Mouse (Mus musculus) myocyte (in vitro differentiated cells): ENCODE measurements at regions not wholly inside any gene's neighbourhood (a gene's known extent, or its start where the extent isn't known, plus 50 kb on each side); places are given as distances from the start of the nearest gene placed in this dataset.

Experiments used
- H3K27me3 ChIP-seq: one replicate; pipeline ENCODE4 v1.6.1; 2011; ENCODE audit not compliant: control insufficient read depth, insufficient read depth, insufficient read length
- H3K36me3 ChIP-seq: one replicate; pipeline ENCODE4 v1.6.1; 2011; ENCODE audit not compliant: control insufficient read depth, insufficient read depth
- H3K4me2 ChIP-seq: one replicate; pipeline ENCODE4 v1.6.1; 2011; ENCODE audit warnings: low read depth, control low read depth
- H3K4me3 ChIP-seq: one replicate; pipeline ENCODE4 v1.5.1; 2011; ENCODE audit warnings: mild to moderate bottlenecking, control low read depth, moderate library complexity
- H3K79me2 ChIP-seq: one replicate; pipeline ENCODE4 v1.6.1; 2011; ENCODE audit not compliant: control insufficient read depth, insufficient read depth
- H3ac ChIP-seq: one replicate; pipeline ENCODE4 v1.6.1; 2011; ENCODE audit not compliant: control insufficient read depth, insufficient read length
- CEBPB ChIP-seq: IDR thresholded peaks from 2 replicates; pipeline ENCODE4 v1.6.1; 2011; ENCODE audit warnings: mild to moderate bottlenecking, moderate library complexity; ENCODE audit not compliant: poor library complexity, insufficient read depth, severe bottlenecking
- E2F4 ChIP-seq: IDR thresholded peaks from one replicate; pipeline ENCODE4 v1.6.1; 2011; ENCODE audit warnings: mild to moderate bottlenecking, control low read depth, moderate library complexity; ENCODE audit not compliant: insufficient read depth
- MAX ChIP-seq: IDR thresholded peaks from one replicate; pipeline ENCODE4 v1.6.1; 2011; ENCODE audit warnings: low read depth, mild to moderate bottlenecking, control low read depth
- MYOD1 ChIP-seq, 3 experiments: IDR thresholded peaks; one replicate each; pipeline ENCODE4 v1.6.1; 2011; ENCODE audit warnings: control low read depth in 2 of 3, low read depth in 2 of 3, mild to moderate bottlenecking in 2 of 3, moderate library complexity in 1 of 3; ENCODE audit not compliant: insufficient read length in 2 of 3, control insufficient read depth in 1 of 3
- MYOG ChIP-seq, 3 experiments: IDR thresholded peaks; one replicate each; pipeline ENCODE4 v1.6.1; 2011; ENCODE audit warnings: control low read depth in 2 of 3, low read depth in 2 of 3, mild to moderate bottlenecking in 2 of 3; ENCODE audit not compliant: insufficient read length in 2 of 3, control insufficient read depth in 1 of 3, insufficient read depth in 1 of 3
- POLR2A ChIP-seq: IDR thresholded peaks from one replicate; pipeline ENCODE4 v1.6.1; 2011; ENCODE audit warnings: low read depth, mild to moderate bottlenecking, control low read depth, moderate library complexity; ENCODE audit not compliant: insufficient read length
- POLR2AphosphoS2 ChIP-seq: IDR thresholded peaks from one replicate; pipeline ENCODE4 v1.6.1; 2011; ENCODE audit warnings: low read depth, control low read depth; ENCODE audit not compliant: insufficient read length
- REST ChIP-seq: IDR thresholded peaks from one replicate; pipeline ENCODE4 v1.6.1; 2011; ENCODE audit warnings: mild to moderate bottlenecking, control low read depth, moderate library complexity; ENCODE audit not compliant: insufficient read depth, insufficient read length
- SRF ChIP-seq: IDR thresholded peaks from one replicate; pipeline ENCODE4 v1.6.1; 2011; ENCODE audit warnings: low read depth; ENCODE audit not compliant: control insufficient read depth, insufficient read length
- TCF12 ChIP-seq: IDR thresholded peaks from one replicate; pipeline ENCODE4 v1.6.1; 2011; ENCODE audit warnings: mild to moderate bottlenecking, control low read depth; ENCODE audit not compliant: poor library complexity, insufficient read depth, severe bottlenecking
- TCF3 ChIP-seq: IDR thresholded peaks from one replicate; pipeline ENCODE4 v1.6.1; 2011; ENCODE audit warnings: low read depth, control low read depth; ENCODE audit not compliant: insufficient read length
- USF1 ChIP-seq: IDR thresholded peaks from one replicate; pipeline ENCODE4 v1.6.1; 2011; ENCODE audit warnings: low read depth, mild to moderate bottlenecking, control low read depth, moderate library complexity

- H3ac ChIP-seq: no peak overlapping the region
- H3K79me2 ChIP-seq: no peaks in the 10 kb centered on the region
- no peaks in the 10 kb centered on the region for H3K36me3 ChIP-seq
- H3K4me2 ChIP-seq: no peak overlapping the region
- H3K4me3 ChIP-seq: no peak overlapping the region
- no peaks in the 10 kb centered on the region for H3K27me3 ChIP-seq
- TF ChIP-seq TCF12 (no peak), USF1 (no peak)
These were observed 81.8 kb downstream of the Cdca7 start for GRCm38 (mm10) chr2:72557565-72558260.

- Histone ChIP-seq H3K79me2 (no peaks in the 10 kb centered on the region), H3K4me2 (no peak overlapping the region), H3ac (no peak overlapping the region), H3K4me3 (no peak overlapping the region), H3K36me3 (no peaks in the 10 kb centered on the region), H3K27me3 (peaks cover 9% of the 10 kb centered on the region)
- TF ChIP-seq TCF3 (no peak), CEBPB (no peak), MYOD1 (IDR thresholded peaks at IDR 0.05; ENCODE audit: control insufficient read depth in 1 of 3, insufficient read length in 2 of 3, low read depth in 2 of 3) (no peak), TCF12 (no peak), POLR2AphosphoS2 (no peak), MYOG (IDR thresholded peaks at IDR 0.05; ENCODE audit: control insufficient read depth in 1 of 3, insufficient read depth in 1 of 3, insufficient read length in 2 of 3, low read depth in 2 of 3) (no peak), E2F4 (no peak), REST (no peak), POLR2A (no peak), MAX (no peak), USF1 (no peak), SRF (no peak)
These were observed 85.4 kb downstream of the Cdca7 start for GRCm38 (mm10) chr2:72561383-72561782.

- no peaks in the 10 kb centered on the region for H3K36me3 ChIP-seq
- H3K4me2 ChIP-seq: no peak overlapping the region
- no peak overlapping the region for H3ac ChIP-seq
- H3K79me2 ChIP-seq: no peaks in the 10 kb centered on the region
- no peak overlapping the region for H3K4me3 ChIP-seq
- TF ChIP-seq POLR2AphosphoS2: no peak
- TF ChIP-seq E2F4: no peak
- TF ChIP-seq REST: no peak
- TF ChIP-seq MYOG (IDR thresholded peaks at IDR 0.05; ENCODE audit: control insufficient read depth in 1 of 3, insufficient read depth in 1 of 3, insufficient read length in 2 of 3, low read depth in 2 of 3): no peak
- TF ChIP-seq TCF12: no peak
- no peak for TF ChIP-seq TCF3
- no peak for TF ChIP-seq MAX
- no peak for TF ChIP-seq POLR2A
- no peak for TF ChIP-seq SRF
- no peak for TF ChIP-seq USF1
- no peak for TF ChIP-seq MYOD1 (IDR thresholded peaks at IDR 0.05; ENCODE audit: control insufficient read depth in 1 of 3, insufficient read length in 2 of 3, low read depth in 2 of 3)
- no peak for TF ChIP-seq CEBPB
- peaks cover 14% of the 10 kb centered on the region for H3K27me3 ChIP-seq
These were observed 102.4 kb downstream of the Cdca7 start for GRCm38 (mm10) chr2:72578322-72578721.

- no peak for TF ChIP-seq TCF3
- Histone ChIP-seq H3K79me2 (no peaks in the 10 kb centered on the region), H3K4me2 (no peak overlapping the region), H3K4me3 (no peak overlapping the region), H3K27me3 (peaks cover 15% of the 10 kb centered on the region), H3ac (no peak overlapping the region), H3K36me3 (no peaks in the 10 kb centered on the region)
These were observed 105.2 kb downstream of the Cdca7 start for GRCm38 (mm10) chr2:72581136-72581535.

- Histone ChIP-seq H3K4me2 (no peak overlapping the region), H3K27me3 (peaks cover 9% of the 10 kb centered on the region), H3ac (no peak overlapping the region), H3K36me3 (no peaks in the 10 kb centered on the region), H3K4me3 (no peak overlapping the region), H3K79me2 (no peaks in the 10 kb centered on the region)
- TF ChIP-seq MAX (no peak), POLR2AphosphoS2 (no peak), MYOG (IDR thresholded peaks at IDR 0.05; ENCODE audit: control insufficient read depth in 1 of 3, insufficient read depth in 1 of 3, insufficient read length in 2 of 3, low read depth in 2 of 3) (no peak), MYOD1 (IDR thresholded peaks at IDR 0.05; ENCODE audit: control insufficient read depth in 1 of 3, insufficient read length in 2 of 3, low read depth in 2 of 3) (no peak), USF1 (no peak), TCF12 (no peak), REST (no peak), POLR2A (no peak), CEBPB (no peak), SRF (no peak), E2F4 (no peak), TCF3 (no peak)
These were observed 112.9 kb downstream of the Cdca7 start for GRCm38 (mm10) chr2:72588814-72589213.
